Mouse (Mus musculus) brain, embryonic 14.5 days (tissue): ENCODE data around the gene Rbm33. TPM values are rescaled to one million over a fixed set of nuclear protein-coding genes. Genes with fewer than 3 reads are reported as not detected.

Experiments
- DNase-seq: peaks from one replicate; pipeline ENCODE4 v3.0.0-alpha.2; 2011; ENCODE audit warnings: low read depth
- CTCF ChIP-seq: fragments of 200-500 bp; IDR thresholded peaks from 2 replicates; pipeline ENCODE4 v1.5.1; 2012; ENCODE audit warnings: inconsistent platforms, mild to moderate bottlenecking, moderate library complexity, borderline replicate concordance; ENCODE audit not compliant: insufficient read depth, insufficient read length; ENCODE audit errors: extremely low read depth
- POLR2A ChIP-seq: fragments of 200-500 bp; IDR thresholded peaks from 2 replicates; pipeline ENCODE4 v1.6.1; 2012; ENCODE audit warnings: mild to moderate bottlenecking, inconsistent platforms, borderline replicate concordance; ENCODE audit not compliant: poor library complexity, insufficient read depth, insufficient read length, severe bottlenecking; ENCODE audit errors: extremely low read depth
- polyA plus RNA-seq: library from polyadenylated mRNA; depleted of rRNA; stranded (reverse); fragments of >200 nt; gene quantifications from 2 replicates; pipeline ENCODE4 v1.2.3, GENCODE M21; 2012

Gene Rbm33
- polyA plus RNA-seq, 1 experiment: 62.6 TPM

DNA sequence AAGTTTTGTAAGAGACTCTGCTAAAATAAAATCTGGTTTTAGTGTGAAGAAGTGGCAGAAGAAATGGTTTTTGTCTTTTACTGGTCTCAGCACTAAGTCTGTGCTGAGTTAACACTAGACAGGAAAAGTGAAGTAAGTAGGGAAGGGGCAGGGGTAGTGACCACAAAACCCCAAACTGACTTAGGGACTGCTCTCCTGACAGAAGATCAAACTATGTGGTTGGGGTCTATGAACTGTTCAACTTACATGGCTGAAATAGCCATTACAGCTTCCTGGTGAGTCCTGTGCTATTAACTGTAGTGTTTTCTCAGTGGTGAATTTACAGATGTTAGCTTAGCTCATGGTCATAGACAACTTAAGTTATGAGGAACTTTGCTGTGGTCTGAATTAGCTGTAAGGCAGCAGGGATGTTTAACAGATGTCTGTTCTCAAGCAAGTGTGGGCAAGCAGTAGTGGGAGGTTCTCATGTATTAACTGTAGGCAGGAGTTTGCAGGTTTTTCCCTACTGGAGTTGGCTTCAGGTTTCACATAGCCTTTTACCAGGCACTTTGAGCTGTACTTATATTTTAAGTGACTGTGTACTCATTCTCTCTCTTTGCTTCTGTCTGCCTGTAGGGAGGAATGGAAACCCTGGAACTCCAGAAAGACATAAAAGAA, 35.1 kb downstream of the Rbm33 start:
- no peak for DNase-seq
- no peak for TF ChIP-seq CTCF
- TF ChIP-seq POLR2A: no peak

DNA sequence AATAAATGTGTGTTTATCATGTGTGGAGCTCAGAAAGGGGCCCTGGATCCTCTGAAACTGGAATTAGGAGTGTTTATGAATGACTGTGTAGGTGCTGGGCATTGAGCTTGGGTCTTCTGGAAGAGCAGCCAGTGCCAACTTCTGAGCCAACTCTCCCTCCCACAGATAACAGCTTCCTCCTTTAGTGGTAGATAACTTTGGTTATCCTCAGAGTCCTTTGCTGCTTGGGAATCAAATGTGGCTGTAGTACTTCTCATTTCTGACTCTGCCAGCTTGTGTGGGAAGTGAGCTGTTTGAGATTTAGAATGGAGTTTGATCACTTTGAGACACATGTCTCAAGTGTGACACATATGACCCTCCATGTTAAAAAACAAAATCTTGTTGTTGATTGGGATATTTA, 38.7 kb downstream of the Rbm33 start:
- DNase-seq: no peak
- TF ChIP-seq CTCF (no peak), POLR2A (no peak)

DNA sequence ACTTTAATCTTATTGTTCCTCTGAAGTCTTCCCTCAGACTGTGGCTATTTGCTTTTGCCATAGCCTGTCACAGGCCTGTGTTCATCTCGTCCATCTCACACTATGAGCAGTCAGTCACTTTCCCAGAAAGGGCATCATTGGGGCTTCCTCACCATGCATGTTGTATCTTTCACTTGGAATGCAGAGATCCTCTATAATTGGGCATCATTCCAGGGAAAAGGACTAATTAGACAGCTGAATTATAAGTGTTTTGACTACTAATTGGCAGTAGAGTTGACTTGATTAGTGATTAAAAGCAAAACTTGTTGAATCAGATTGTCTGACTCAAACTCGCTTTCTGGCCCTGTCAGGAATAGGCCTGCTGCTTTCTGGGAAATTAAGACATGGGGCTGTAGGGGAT, 43.8 kb downstream of the Rbm33 start:
- DNase-seq: peak; percentile 73
- no peak for TF ChIP-seq POLR2A
- no peak for TF ChIP-seq CTCF

DNA sequence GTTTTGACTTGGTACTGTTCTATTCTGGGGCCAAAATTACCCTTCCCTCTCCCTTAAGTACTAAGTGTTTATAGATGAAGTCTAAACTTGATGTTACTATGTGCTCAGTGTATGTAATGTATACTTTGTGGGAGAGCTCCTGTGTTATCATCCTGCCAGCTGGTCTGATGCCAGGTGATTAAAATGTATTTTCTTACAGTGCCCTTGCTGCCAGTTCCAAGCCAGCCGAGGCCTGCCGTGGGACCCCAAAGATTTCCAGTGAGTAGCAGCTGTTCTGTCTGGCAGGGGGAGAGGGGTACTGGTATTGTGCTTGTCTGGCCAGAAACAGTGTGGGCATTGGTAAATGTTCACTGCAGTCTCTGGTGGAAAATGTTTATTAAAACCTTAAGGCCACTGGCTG, 51.1 kb downstream of the Rbm33 start:
- peak; percentile 95 for DNase-seq
- TF ChIP-seq POLR2A (no peak), CTCF (no peak)

DNA sequence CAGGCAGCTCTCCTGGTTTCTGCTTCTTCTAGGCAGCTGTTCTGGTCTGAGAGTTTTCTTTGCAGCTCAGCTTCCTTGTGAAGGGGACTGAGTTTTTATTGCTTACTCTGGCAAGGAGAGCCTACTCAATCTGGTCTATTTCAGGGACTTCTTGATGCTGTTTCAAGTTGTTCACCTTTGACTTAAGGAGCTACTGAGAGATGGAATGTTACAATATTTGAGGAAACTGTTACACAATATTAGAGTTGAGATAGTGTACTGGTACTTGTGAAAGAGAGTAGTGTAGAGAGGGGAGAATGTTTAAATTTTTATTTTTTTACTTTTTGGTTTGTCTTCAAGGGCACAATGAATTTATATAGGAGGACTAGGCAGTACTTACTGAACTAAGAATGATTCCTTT, 53.9 kb downstream of the Rbm33 start:
- no peak for DNase-seq

DNA sequence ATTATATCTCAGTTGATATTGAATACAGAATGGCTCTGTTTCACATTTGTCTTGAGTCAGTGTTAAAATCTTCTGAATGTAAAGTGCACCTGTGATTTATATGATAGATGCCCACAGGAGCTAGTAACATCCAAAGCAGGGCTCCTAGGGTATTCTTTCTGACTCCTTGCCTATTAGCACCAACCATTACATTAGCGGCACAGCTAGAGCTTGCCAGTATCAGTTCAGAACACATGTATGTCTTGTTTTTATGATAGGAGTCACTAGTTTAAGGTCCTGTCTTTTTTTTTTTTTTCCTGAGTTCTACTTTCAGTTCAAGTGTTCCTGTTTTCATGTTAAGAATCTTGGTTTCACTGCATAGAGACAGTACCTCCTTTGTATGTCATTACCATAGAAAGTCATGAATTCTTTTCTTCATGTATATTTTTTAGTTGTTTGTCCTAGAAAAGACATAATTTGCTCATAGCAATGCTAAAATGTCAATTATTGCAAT, 55.3 kb downstream of the Rbm33 start:
- DNase-seq: no peak
- no peak for TF ChIP-seq CTCF
- no peak for TF ChIP-seq POLR2A

More for the DNA sequence above, 53.9 kb downstream of the Rbm33 start:
- TF ChIP-seq POLR2A (no peak), CTCF (no peak)

DNA sequence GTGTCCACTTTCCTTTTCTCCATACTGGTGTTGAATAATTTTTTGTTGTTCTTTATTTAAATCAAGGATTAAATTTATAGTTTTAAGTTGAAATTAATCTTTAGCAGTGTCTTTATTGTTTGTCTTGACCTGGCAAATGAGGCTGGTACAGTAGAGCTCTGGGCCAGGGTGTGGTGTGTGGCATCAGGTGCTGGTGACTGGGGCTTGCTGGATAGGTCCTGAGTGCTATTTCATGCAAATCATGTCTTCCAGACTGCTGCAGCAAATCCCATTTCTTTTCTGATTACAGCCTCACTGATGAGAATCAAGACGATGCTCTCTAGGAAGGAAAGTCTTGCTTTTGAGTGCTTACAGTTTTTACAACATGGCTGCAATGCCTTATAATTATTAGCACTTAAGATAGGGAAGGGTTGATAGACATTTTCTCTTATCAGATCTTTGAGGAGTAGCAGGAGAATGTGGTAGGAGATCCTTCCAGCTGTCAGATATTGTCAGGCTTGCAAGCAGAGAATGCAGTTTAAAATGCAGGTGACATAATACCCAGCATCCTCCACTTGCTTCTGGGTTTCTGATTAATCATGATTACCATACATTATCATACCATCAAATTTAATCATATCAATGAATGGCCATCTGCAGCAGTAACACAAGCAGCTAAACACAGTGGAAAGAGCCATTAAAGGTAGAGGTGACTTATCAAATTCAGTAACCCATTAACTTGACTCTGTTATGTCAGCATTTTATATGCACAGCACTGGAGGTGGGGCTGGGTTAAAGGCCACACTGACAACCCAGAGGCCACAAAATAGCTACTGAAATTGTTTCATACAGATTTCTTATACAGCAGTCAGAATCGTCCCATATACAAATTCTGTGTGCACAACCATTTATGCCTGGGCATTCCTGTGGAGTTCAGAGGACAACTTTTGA, 56.8 kb downstream of the Rbm33 start:
- TF ChIP-seq CTCF (no peak), POLR2A (no peak)
- peak; percentile 34 for DNase-seq

DNA sequence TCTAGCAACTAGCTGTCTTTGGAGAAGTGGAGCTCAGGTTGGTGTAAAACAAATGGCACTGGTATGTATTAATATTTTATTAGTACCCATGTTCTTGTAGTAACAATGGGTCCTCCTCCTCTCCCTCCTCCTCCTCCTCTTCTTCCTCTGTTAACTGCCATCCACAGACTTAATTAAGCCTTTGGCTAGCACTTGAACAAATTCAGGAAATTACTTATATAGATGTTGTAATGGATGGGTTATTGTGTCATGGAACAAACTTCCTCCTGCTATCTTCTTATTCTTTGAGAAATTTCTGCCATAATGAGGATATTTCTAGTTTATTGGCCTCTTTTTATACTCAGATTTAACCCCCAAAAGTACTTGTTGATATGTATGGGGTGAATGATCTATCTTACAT, 60.4 kb downstream of the Rbm33 start:
- DNase-seq: no peak
- TF ChIP-seq CTCF: no peak
- TF ChIP-seq POLR2A: no peak

DNA sequence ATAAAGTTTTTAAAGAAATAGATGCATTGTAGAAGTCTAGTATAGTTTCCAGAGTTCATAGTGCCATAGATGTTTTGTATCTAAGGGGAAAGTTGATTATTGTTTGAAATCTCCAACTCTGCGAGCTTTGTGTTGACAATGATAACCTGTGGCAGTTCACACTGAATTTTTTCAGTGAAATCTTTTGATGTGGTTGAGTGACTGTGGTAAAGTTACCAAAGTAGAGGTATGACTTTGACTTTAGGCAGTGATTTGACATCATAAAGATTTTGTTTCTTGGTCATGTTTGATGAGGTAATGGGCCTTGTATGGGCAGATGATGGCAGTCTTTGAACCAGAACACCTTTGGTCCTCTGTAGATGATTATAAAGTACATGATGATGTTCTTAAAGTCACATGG, 65.4 kb downstream of the Rbm33 start:
- no peak for DNase-seq
- TF ChIP-seq CTCF: no peak
- no peak for TF ChIP-seq POLR2A

DNA sequence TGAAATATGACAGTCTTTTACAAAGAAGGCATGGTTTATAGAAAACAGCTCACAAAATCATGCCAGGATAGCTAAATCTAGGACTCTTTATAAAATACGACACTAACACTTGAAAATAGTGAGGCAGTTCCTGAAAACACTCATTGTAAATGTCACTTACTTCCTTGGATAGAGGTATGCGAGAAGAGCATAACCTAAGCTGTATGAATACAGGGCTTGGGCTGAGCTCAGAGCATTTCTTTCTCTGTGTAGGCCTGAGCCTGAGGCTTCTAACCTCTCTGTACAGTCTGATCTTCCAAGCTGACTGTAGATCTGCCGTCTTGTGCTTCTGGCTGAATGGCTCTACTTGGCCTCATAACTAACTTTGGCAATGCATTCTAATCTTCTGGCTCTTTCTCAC, 69.9 kb downstream of the Rbm33 start:
- DNase-seq: no peak
- no peak for TF ChIP-seq POLR2A
- no peak for TF ChIP-seq CTCF

DNA sequence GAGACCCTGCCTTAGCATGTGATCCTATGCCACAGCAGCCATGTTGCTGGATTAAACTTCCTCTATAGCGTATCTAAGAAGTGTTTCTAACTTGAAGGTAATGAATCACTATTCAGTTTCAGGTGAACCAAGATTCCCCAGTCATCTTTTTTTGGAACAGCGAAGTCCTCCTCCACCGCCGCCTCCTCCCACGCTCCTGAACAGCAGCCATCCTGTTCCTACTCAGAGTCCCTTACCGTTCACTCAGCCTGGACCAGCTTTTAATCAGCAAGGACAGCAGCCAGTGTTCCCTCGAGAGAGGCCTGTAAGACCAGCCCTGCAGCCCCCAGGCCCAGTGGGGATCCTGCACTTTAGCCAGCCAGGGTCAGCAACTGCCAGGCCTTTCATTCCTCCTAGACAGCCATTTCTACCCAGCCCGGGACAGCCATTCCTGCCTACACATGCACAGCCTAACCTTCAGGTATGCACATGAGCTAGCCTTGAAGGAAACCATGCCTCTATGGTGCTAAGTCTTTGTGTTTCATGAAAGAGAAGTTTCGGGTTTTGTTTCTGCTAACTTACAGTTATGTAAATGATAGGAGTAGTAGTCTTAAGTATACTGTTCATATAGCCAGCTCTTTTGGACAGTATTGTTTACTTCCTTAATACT, 70.7 kb downstream of the Rbm33 start:
- TF ChIP-seq CTCF (no peak), POLR2A (no peak)
- DNase-seq: no peak

DNA sequence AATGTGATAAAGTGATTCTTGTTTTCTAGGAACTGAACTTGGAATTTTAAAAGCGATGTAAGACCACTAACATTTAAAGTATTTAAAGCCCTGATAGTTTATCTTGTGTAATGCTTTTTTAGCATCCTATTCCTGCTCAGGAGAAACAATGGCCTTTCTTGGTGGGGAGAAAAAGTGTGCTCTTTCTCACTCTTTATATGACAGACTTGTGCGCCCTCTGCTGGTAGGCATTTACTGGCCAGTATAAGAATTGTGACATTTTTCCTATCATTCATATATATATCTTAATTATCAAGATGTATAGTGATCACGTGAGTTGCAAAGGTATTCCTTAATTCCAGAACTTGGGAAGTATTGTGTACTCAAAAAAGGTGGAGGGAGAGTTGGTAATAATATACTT, 71.3 kb downstream of the Rbm33 start:
- DNase-seq: peak; percentile 80
- TF ChIP-seq CTCF (peak; percentile 52; the same call in 1 of the 2 replicates), POLR2A (no peak)

DNA sequence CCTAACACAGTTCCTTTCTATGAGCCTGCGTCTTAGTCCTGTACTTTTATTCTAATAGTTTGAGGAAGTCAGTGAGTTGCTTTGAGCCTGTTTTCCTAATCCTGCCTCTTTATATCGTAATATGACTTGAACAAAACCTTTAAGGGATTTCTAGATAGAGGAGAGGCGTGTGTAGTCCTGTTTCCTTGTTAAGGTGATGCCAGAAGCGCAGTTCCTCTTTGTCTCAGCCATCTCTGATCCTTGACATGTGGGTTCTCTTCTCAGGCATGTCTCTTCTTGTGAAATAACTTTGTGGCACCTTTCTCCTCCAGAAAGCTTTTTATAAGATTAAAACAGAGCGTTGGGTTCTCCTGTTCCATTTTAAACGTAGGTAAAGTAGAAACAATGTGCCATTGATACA, 73.3 kb downstream of the Rbm33 start:
- no peak for DNase-seq
- TF ChIP-seq CTCF (no peak), POLR2A (no peak)
